ENCODE assay signal across 22 mouse cellular contexts in the genomic region with DNA sequence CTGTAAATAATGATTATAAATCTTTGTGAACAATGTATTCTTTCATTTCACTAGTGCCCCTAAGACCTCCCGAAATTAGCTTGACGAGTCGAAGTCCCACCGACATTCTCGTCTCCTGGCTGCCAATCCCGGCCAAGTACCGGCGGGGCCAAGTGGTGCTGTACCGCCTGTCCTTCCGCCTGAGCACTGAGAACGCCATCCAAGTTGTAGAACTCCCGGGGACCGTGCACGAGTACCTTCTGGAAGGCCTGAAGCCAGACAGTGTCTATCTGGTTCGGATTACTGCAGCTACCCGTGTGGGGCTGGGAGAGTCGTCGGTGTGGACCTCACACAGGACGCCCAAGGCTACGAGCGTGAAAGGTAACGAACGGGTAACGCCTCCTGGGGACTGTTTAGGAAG. TPM values are rescaled to one million over a fixed set of nuclear protein-coding genes. Genes with fewer than 3 reads are reported as not detected.
"Had no signal": no experiment of that assay in that cellular context is flagged by ENCODE, and none has a peak within 500 bp of the region (broad histone marks: within the 10 kb centered on the region; RNA-seq: fewer than 3 reads in every experiment).

No protein-coding gene starts in this region.

- H3K4me3 ChIP-seq: midbrain, embryonic 10.5 days; midbrain, embryonic 13.5 days; midbrain, embryonic 15.5 days; neural tube, embryonic 12.5 days; stomach, embryonic 15.5 days had no signal

- H3K27ac ChIP-seq: midbrain, embryonic 10.5 days; midbrain, embryonic 13.5 days; midbrain, embryonic 15.5 days; neural tube, embryonic 12.5 days; stomach, embryonic 15.5 days; stomach, postnatal 0 days had no signal

- DNase-seq: lung, adult 18-20 months; lung, embryonic 14.5 days; lung, postnatal 10 days; lung, postnatal 4 days; retina, postnatal 1 day; right cerebral cortex, adult 18-20 months; right cerebral cortex, postnatal 25 days; right cerebral cortex, postnatal 4 days; spleen, adult 18-20 months; thymus, adult 2 months; thymus, postnatal 25 days; thymus, postnatal 4 days had no signal

- H3K36me3 ChIP-seq: midbrain, embryonic 15.5 days; stomach, embryonic 15.5 days had no signal

- H3K9ac ChIP-seq: lung, embryonic 14.5 days; midbrain, embryonic 13.5 days; midbrain, embryonic 15.5 days; neural tube, embryonic 12.5 days; stomach, embryonic 15.5 days had no signal

- H3K9me3 ChIP-seq: midbrain, embryonic 10.5 days; midbrain, embryonic 13.5 days; midbrain, embryonic 15.5 days; neural tube, embryonic 12.5 days; stomach, embryonic 15.5 days had no signal

- H3K27me3 ChIP-seq: neural tube, embryonic 12.5 days; stomach, embryonic 15.5 days had no signal

- H3K4me1 ChIP-seq: stomach, embryonic 15.5 days had no signal

RNA-seq across cellular contexts. Expression of a gene that starts 50.0 kb away (rescaled TPM):
- total RNA-seq: megakaryocyte, adult 5-6 weeks; megakaryocyte-erythroid progenitor cell, adult 5-6 weeks; monocyte, adult 5-6 weeks; neutrophil, adult 5-6 weeks had no signal
